Mouse (Mus musculus): ENCODE results near the gene Cckbr. TPM values are rescaled to one million over a fixed set of nuclear protein-coding genes. Genes with fewer than 3 reads are reported as not detected.

Gene Cckbr
- polyA plus RNA-seq, 1 experiment = not detected

DNA sequence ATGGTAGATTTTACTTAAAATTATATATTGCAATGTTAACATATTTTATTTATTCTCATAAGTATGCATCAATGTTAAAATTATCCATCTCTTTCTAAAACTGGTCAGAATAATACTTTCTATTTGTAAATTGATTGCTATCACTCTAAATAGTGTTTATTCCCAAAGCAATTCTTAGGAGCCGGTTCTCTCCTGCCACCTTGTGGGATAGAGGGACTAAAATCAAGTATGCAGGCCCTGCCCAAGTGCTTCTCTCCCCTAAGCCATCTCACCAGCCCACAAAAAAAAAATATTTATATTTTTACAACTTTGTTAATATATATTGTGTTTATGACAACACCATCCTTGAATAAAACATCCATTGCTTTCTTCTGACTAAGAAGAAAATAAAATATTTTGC lies 47.1 kb downstream of the Cckbr start:
- Histone ChIP-seq H3K27me3 (ENCODE audit: control insufficient read depth) (no peaks in the 10 kb centered on the region), H3K4me1 (ENCODE audit: control insufficient read depth) (peaks cover 2% of the 10 kb centered on the region; the same call in 1 of the 2 replicates), H3K36me3 (ENCODE audit: control insufficient read depth) (no peaks in the 10 kb centered on the region), H3K4me3 (replicated peaks) (no peak overlapping the region), H3K9me3 (ENCODE audit: control insufficient read depth, low read length) (no peaks in the 10 kb centered on the region)
- TF ChIP-seq TAL1 (IDR thresholded peaks at IDR 0.05; ENCODE audit: low read length) = no peak
- no peak for TF ChIP-seq GATA1 (IDR thresholded peaks at IDR 0.05; ENCODE audit: low read length)

DNA sequence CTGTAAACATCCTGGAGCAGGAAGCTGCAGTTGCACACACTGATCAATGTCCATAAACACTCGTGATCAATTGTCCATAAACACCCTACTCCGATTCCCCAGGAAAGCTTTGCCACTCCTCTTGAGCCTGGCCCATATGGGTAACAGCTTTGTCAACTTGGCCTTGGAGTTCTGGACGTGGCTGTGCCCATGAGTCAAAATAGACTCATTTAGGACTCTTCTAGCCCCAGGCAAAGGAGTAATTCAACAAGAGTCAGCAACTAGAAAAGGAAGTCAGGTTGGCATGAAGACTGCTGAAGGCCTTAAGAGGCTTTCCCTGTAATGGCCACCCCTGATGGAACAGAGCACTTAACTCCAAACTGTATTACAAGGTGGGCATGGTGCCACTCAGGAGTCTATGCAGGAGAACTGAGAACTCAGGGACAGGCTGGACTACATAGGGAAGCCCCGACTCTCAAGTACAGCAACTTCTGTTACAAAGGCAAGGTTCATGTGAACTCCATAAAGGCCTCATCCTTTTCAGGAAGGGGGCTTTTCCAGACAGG lies 49.3 kb downstream of the Cckbr start:
- no peaks in the 10 kb centered on the region for H3K9me3 ChIP-seq (ENCODE audit: control insufficient read depth, low read length)
- no peaks in the 10 kb centered on the region for H3K27me3 ChIP-seq (ENCODE audit: control insufficient read depth)
- H3K4me1 ChIP-seq (ENCODE audit: control insufficient read depth) = peaks cover 2% of the 10 kb centered on the region; the same call in 1 of the 2 replicates
- no peak overlapping the region for H3K4me3 ChIP-seq (replicated peaks)
- no peak for TF ChIP-seq GATA1 (IDR thresholded peaks at IDR 0.05; ENCODE audit: low read length)
- TF ChIP-seq TAL1 (IDR thresholded peaks at IDR 0.05; ENCODE audit: low read length) = no peak
- H3K36me3 ChIP-seq (ENCODE audit: control insufficient read depth) = no peaks in the 10 kb centered on the region

DNA sequence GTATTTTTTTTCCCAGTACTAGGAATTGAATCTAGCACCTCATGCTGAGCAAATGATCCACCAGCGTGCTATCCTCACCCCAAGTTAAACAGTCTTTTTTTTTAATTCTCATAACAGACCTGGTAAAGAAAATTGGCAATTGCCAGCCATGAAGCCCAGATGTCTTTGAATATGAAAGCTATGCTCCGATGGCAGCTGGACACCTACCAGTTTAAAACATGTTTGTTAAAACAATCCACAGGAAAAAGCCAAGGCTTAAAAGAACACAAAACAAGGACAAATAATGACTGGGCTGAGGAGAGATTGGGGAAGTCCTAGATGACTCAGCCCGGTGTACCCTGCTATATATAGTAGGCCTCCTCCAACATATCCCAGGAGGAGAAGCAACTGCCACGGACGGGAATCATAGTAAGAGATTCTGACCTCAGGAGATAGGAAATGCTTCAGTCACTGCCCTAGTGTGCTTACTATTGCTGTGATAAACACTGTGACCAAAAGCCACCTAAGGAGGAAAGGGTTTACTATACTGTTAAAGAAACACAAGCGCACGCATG lies 49.9 kb downstream of the Cckbr start:
- Histone ChIP-seq H3K4me1 (ENCODE audit: control insufficient read depth) (peaks cover 2% of the 10 kb centered on the region; the same call in 1 of the 2 replicates), H3K4me3 (replicated peaks) (no peak overlapping the region), H3K36me3 (ENCODE audit: control insufficient read depth) (no peaks in the 10 kb centered on the region), H3K27me3 (ENCODE audit: control insufficient read depth) (peaks cover 1% of the 10 kb centered on the region; the same call in 1 of the 2 replicates), H3K9me3 (ENCODE audit: control insufficient read depth, low read length) (no peaks in the 10 kb centered on the region)
- TF ChIP-seq GATA1 (IDR thresholded peaks at IDR 0.05; ENCODE audit: low read length) (no peak), TAL1 (IDR thresholded peaks at IDR 0.05; ENCODE audit: low read length) (no peak)

DNA sequence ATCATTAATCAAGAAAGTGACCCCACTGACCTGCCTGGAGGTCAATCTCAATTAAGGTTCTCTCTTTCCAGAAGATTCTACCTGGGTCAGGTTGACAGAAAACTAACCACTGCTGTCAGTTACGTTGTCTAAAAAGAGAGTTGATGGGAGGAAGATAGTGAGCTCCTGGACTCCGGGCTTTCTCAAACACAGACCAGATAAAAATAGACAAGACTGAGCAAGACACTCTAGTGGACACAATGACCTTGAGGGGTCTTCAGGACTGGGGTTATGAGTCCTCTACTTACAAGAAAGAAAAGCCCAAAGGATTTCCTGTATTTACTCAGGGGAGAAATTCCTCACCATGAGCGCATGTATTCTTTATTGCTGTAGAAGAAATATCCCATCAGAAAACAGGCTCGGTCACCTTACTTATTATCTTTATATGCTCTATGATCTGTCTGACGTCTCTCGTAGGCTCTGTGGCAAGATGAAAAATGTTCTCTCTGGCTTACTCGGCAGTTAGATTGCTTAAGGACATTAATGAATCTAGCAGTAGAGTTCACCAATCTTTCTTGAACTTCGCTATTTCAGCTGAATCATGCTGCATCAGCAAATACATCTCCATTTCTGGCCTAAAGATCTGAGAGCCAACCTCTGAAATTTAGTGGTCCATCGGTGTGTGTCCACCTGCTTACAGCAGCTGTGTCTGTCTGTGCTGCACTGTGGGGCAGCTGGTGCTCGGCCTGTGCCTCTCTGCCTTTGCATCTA lies 51.3 kb downstream of the Cckbr start:
- TF ChIP-seq GATA1 (IDR thresholded peaks at IDR 0.05; ENCODE audit: low read length) = no peak
- no peak for TF ChIP-seq TAL1 (IDR thresholded peaks at IDR 0.05; ENCODE audit: low read length)
- no peaks in the 10 kb centered on the region for H3K36me3 ChIP-seq (ENCODE audit: control insufficient read depth)
- H3K4me3 ChIP-seq (replicated peaks) = no peak overlapping the region
- peaks cover 15% of the 10 kb centered on the region for H3K27me3 ChIP-seq (ENCODE audit: control insufficient read depth)
- no peaks in the 10 kb centered on the region for H3K9me3 ChIP-seq (ENCODE audit: control insufficient read depth, low read length)
- H3K4me1 ChIP-seq (ENCODE audit: control insufficient read depth) = peaks cover 4% of the 10 kb centered on the region

DNA sequence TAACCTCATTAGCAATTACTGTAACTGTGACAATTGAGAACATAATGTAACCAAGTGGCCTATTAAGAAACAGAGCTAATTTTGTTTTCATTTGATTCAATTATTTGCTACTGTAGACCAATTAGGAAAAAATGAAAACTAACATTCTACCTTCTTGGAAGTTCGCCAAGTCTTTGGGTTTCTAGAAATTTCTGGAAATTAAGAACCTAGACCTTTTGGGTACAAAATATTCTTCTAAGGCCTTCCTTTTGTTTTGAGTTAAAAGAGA lies 51.8 kb downstream of the Cckbr start:
- TF ChIP-seq TAL1 (IDR thresholded peaks at IDR 0.05; ENCODE audit: low read length) = no peak
- no peak for TF ChIP-seq GATA1 (IDR thresholded peaks at IDR 0.05; ENCODE audit: low read length)
- Histone ChIP-seq H3K9me3 (ENCODE audit: control insufficient read depth, low read length) (no peaks in the 10 kb centered on the region), H3K36me3 (ENCODE audit: control insufficient read depth) (no peaks in the 10 kb centered on the region), H3K4me1 (ENCODE audit: control insufficient read depth) (peaks cover 4% of the 10 kb centered on the region), H3K4me3 (replicated peaks) (no peak overlapping the region), H3K27me3 (ENCODE audit: control insufficient read depth) (peaks cover 20% of the 10 kb centered on the region)

DNA sequence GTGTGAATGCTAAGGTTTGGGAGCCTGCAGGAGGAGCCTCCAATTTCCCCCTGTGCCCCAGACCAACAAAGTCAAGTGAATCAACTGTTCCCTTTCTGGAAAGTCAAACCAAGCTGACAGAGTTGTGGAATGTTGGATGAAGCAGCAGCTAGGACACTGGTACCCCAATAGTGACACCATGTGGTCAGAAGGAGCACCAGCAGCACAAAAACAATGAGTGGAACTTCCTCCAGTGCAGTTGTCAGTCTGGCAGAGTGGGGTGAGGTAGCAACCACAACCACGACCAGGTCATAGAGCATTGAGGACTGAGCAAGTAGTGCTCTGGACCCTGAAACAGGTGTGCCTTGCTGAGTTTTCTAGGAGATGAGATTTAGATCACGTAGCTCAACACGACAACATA lies 52.3 kb downstream of the Cckbr start:
- Histone ChIP-seq H3K4me1 (ENCODE audit: control insufficient read depth) (peaks cover 4% of the 10 kb centered on the region), H3K36me3 (ENCODE audit: control insufficient read depth) (no peaks in the 10 kb centered on the region), H3K27me3 (ENCODE audit: control insufficient read depth) (peaks cover 23% of the 10 kb centered on the region), H3K4me3 (replicated peaks) (no peak overlapping the region), H3K9me3 (ENCODE audit: control insufficient read depth, low read length) (no peaks in the 10 kb centered on the region)
- TF ChIP-seq TAL1 (IDR thresholded peaks at IDR 0.05; ENCODE audit: low read length) = no peak
- no peak for TF ChIP-seq GATA1 (IDR thresholded peaks at IDR 0.05; ENCODE audit: low read length)

DNA sequence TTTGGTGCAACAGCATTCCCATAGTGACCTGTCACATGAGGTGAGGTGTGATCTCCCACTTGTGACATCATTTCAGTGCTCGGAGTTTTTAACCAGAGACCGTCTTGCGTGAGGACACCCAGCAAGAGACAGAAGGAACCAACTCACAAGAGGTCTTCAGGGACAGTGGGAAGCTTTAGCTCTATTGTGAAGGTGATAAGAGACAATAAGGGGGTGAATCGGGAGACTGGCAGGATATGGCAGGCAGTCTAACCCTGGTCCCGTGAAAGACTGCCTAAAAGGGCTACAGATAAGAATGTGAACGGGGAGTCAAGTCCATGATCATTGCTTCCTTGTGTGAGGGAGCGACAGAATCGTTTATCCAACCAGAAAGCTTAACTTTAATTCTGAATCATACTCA lies 52.8 kb downstream of the Cckbr start:
- Histone ChIP-seq H3K36me3 (ENCODE audit: control insufficient read depth) (no peaks in the 10 kb centered on the region), H3K9me3 (ENCODE audit: control insufficient read depth, low read length) (no peaks in the 10 kb centered on the region)

DNA sequence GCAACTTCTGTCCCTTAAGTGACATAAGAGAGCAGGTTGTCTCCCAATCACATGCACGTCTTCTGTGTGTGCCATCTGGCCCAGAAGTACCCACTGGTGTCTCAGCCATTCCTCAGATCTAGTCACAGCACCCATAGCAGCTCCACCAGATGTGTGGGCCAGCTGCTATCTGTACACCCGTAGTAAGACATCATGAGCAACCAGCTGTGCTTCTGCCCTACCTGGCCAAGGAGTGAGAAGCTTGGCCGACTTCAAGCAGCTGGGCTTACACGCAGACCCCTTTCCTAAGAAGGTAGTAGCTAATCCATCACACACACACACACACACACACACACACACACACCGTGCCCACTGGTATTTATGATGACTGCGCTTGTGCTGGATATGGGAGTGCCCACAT lies 53.7 kb downstream of the Cckbr start:
- peaks cover 23% of the 10 kb centered on the region for H3K27me3 ChIP-seq (ENCODE audit: control insufficient read depth)
- H3K36me3 ChIP-seq (ENCODE audit: control insufficient read depth) = no peaks in the 10 kb centered on the region
- no peaks in the 10 kb centered on the region for H3K9me3 ChIP-seq (ENCODE audit: control insufficient read depth, low read length)
- no peak for TF ChIP-seq GATA1 (IDR thresholded peaks at IDR 0.05; ENCODE audit: low read length)
- no peak for TF ChIP-seq TAL1 (IDR thresholded peaks at IDR 0.05; ENCODE audit: low read length)
- H3K4me3 ChIP-seq (replicated peaks) = no peak overlapping the region
- peaks cover 4% of the 10 kb centered on the region for H3K4me1 ChIP-seq (ENCODE audit: control insufficient read depth)

More for the DNA sequence above, 52.8 kb downstream of the Cckbr start:
- Histone ChIP-seq H3K27me3 (ENCODE audit: control insufficient read depth) (peaks cover 23% of the 10 kb centered on the region), H3K4me1 (ENCODE audit: control insufficient read depth) (peaks cover 4% of the 10 kb centered on the region), H3K4me3 (replicated peaks) (no peak overlapping the region)
- no peak for TF ChIP-seq TAL1 (IDR thresholded peaks at IDR 0.05; ENCODE audit: low read length)
- no peak for TF ChIP-seq GATA1 (IDR thresholded peaks at IDR 0.05; ENCODE audit: low read length)

DNA sequence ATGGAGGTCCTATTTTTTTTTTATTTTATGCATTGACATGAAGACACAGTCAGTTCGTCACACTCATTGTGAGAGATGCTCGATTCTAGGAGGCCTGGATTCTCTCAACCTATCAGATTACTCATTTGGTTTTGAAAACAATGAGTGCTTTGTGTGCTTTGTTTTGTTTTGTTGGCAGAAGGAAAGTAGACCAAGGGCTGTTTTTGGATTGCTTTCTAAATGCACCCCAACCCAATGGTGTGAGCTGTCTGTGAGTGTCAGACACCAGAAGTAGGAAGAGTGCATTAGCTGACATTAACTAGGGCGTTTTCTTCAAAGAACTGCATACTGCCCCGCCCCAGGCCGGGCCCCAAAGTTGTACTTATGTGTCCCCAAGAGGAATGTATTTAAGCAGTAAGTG lies 54.5 kb downstream of the Cckbr start:
- Histone ChIP-seq H3K36me3 (ENCODE audit: control insufficient read depth) (no peaks in the 10 kb centered on the region), H3K27me3 (ENCODE audit: control insufficient read depth) (peaks cover 23% of the 10 kb centered on the region), H3K9me3 (ENCODE audit: control insufficient read depth, low read length) (no peaks in the 10 kb centered on the region), H3K4me1 (ENCODE audit: control insufficient read depth) (peaks cover 4% of the 10 kb centered on the region), H3K4me3 (replicated peaks) (no peak overlapping the region)
- TF ChIP-seq GATA1 (IDR thresholded peaks at IDR 0.05; ENCODE audit: low read length) (no peak), TAL1 (IDR thresholded peaks at IDR 0.05; ENCODE audit: low read length) (no peak)

All from erythroblast, embryonic 14.5 days (primary cell).